Mouse (Mus musculus) frontal cortex, postnatal 14 days (tissue): ENCODE measurements around the gene Lrmda.

Source experiments
- DNase-seq, 2 experiments: peaks; one replicate each; pipeline ENCODE4 v3.0.0; 2022; ENCODE audit warnings: low spot score in 2 of 2

Lrmda gene

DNA sequence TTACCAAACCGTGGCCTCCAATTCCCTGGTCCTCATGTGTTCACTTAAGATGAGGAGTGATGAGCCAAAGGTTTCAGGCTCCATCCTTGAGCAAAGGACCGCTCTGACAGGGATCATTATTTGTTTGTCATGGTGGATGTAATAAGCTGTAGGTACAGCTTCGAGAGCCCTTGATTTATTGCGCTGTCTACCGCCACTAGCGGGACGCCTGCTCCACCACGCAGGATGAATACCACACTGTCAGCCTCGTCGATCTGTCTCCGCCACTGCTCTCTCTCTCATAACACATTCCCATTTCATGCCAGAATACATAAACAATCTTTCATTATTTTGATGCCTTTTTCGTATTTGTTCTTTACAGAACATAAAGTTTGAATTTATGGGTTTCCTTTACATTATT, 235.9 kb downstream of the Lrmda start:
- no peak for DNase-seq

DNA sequence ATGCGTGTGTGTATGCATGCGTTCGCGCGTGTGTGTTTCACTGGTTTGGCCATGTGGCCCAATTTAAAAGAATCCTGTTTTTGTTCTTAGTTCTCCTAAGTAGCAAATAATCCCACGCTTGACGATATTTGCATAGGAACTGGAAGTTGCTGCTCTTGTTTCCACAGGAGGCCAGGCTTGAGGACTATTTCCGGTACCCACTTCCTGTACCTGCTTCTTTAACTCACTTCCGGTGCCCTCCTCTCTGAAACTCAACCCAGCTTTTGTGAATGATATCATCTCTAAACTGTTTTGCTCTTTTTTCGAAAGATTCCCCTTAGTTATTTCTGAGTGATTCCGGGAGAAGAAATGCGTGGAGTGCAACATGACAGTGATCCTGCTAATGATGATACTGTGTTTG, 236.8 kb downstream of the Lrmda start:
- no peak for DNase-seq

DNA sequence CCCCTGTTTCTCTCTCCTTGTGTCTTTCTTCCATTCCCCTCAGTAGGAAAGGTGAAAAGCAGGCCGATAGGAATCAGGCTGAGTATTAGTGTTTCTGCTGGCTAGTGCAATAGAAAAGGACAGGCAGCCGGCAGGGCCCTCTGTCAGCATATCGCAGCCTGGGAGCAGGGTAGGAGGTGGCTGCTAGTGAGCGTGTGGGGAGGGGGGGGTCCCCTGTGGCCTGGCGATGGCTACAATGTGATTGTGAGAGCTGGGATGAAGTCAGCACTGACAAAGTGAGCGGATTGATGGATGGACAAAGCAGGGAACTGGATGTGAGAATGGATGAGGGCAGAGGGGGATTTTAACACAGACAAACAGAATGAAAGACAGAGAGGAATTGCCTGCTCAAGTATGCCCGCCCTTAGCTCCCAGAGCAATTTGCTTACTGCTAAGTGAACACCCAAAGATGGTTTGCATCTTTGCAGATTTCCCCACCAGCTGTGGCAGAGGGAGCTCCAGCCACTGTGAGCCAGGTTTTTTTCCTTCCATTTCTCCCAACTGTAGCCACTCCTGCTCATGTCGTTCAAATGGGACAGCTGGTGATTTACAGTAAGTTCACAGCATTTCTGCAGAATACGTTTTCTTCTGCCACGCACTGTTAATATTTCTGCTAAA, 240.0 kb downstream of the Lrmda start:
- DNase-seq: no peak

DNA sequence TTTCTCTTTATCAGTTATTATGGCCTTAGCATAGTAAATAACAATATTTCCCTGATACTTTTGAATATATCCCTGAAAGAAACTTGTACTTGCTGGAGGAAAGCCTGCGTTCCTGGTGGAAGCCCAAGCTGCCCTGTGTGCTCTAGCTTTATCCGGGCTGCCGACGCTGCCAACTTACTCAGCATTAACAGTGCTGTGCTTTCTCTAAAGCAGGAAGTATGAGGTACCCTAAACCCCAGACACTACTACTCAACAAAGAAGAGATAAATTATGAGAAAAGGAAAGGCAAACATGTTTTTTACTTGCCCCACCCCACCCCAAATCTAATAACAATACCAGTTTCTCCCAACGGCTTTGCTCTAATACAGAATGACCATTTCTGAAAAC, 240.5 kb downstream of the Lrmda start:
- no peak for DNase-seq

DNA sequence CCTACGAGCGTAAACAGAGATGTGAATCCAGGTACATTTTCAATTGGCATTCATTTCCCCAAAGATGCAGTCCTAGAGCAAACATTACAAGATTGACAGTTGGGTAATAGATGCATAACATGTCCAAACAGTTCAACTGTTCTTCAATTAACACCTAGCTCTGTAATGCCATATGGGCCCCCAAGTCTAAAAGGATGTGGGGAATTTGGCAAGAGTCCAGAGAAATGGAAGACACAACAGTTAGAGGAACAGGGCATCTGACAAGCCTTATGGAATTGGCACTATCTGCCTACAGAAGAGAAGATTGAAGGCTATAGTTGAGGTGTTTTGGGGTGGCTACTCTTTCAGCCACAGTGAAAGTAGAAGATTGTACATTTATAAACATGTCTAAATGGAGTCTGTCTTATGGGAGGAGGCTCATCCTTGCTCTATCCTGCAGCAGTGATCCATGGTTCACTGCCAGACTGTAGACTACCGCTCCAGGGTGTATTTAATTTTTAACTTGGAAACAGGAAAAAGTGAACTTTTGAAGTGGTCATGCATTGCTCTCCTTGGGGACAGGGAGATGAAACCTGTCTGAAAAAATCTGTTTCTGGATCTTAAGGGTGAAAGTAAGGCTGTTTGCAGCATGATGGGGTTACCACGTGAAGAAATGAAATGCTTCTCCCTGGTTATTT, 245.9 kb downstream of the Lrmda start:
- DNase-seq: no peak

DNA sequence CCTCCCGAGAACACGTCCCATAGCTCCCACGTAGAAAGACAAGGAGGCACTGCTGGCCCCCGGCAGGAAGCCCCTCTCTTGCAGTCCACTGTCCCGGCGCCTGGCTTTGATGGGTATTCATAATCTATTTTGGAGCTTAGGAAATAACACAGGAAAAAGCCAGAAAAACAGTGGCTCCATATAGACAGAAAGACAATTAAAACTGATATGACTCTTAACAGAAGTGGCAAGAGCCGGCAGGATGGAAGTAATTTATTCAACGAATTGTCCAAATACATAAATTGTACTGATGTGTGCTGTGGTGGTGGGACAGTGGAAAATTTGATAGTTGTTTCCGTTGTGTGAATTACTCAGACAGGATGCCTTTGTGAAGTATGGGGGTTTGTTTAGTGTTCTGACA, 250.3 kb downstream of the Lrmda start:
- DNase-seq: no peak

DNA sequence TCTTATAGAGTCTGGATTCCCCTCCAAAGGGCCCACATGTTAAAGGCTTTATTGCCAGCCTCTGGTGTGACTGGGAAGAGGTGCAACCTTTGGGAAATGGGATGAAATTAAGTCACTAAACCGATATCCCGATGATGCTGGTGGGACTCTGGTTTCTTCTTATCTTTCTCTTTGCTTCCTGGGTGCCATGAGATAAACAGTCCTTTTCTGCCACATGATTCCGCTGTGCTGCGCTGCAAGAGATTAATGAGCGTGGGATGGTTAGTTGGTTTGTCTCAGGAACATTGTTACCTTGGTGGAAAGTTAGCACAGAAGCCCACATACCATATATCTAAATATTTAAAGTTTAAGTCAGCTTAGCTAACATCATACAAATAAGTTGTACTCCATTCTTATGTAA, 258.5 kb downstream of the Lrmda start:
- no peak for DNase-seq

DNA sequence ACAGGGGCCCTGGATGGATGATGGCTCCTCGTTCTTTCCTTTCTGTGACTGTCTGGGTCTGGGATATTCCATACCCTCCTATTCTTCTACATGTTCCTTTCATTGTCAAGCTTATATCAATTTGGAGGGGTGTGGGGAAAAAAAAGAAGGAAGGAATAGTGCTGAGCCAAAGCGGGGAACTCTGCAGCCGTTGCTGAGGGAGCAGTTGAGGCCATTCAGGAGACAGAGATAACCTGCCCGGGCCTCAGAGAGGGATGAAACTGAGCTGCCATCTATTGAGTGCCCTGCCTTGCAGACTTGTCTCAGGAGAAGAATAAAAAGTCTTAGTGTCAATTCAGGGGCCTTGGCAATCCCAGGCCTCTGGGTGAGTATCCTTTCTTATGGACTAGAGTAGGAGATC, 260.1 kb downstream of the Lrmda start:
- DNase-seq: no peak

DNA sequence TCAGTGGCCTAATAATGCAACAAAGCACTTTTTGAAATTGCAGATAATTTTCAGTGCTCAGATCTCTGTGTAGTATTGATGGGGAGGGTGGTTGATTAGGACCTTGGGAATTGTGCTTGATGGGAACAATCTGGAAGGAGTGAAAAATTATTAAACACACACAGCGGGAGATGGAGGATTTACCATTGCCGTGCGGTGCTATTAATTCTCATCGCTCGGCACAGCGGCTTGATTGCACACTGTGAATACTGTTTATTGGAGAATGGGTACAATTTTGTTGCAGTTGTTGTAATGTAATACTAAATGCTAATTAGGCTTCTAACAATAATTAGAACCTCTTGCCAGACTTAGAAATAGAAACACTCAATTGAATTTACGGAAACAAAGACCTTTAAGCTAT, 262.1 kb downstream of the Lrmda start:
- DNase-seq: no peak

DNA sequence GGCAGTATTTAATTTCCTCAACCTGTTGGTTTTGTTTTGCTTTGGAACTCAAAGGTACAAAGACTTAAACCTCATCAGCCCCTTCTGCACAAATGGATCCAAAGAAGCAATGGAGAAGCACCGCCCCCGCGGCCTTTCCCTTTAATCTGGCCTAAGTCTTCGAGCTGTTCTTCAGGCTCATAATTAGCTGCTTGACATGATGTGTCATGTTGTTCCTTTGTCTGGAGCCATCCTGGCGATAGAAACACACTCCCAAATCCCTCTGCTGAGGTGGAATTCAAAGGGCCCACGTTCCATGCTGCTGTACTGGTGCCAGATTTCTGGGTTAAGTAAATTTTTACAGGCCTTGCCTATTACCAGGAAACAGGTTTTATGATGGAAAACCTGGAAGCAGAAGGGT, 263.3 kb downstream of the Lrmda start:
- no peak for DNase-seq

DNA sequence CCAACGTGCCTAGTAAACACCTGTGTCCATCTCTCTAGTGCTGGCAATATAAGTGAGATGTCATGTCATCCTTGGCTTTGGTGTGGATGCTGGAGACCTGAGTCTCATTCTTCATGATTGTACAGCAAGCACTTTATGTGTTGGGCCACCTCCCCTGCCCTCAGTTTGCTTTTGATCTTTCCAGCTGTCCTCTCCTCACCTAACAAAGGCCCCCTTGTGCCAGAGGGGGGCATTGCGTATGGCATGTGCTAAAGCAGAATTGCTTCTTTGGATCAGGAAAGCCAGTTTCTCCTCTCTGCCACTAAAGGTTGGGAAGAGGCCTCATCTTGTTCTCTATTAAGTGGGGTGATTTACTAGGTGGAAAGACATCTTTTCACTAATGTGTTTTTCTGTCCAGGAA, 264.2 kb downstream of the Lrmda start:
- no peak for DNase-seq

DNA sequence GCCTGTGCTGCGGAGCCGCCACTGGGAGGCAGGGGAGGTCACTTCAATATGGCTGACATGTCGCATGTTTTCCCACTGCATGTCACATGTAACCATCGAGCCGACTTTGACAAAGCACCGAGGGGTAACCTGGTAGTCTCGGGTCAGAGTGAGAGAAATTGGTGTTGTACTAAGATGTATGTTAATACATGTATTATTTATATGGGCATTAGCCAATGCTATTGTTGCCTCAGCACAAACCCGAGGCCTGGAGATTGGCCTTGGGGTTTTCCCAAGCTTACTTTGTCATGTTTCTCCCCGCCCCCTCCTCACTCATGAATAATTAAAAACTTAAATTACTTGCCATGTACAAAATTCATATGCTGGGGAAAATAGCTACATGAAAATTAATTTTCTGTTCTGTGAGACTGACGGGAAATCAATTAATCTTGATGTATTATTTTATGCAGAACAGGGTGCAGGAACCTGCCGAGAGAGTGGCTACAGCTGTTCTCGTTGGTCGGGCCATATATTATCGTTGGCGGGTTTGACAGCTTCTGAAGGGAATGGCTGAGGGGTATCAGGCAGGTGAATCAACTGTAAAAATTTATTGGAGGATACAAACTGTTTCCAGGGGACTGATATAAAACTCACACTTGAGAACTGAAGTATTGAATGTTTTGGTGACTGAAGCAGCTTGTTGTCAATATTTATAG, 265.5 kb downstream of the Lrmda start:
- no peak for DNase-seq

DNA sequence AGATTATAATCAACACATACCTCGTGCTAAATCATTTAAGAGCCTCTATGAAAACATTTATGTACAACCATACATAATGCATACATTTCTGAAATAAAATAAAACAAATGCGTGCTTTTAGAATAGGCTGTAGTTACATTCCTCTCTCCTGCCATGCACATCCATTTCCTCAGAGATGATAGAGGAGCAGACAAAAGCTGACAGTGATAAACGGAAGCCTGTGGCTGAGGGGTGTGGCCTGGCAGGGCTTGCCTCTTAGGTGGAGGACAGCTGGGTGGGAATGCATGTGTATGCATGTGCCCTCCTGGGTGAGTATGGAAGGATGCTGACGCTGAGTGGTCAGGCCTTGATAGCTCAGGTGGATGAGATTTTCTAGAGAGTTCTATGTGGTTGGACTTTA, 266.3 kb downstream of the Lrmda start:
- no peak for DNase-seq

DNA sequence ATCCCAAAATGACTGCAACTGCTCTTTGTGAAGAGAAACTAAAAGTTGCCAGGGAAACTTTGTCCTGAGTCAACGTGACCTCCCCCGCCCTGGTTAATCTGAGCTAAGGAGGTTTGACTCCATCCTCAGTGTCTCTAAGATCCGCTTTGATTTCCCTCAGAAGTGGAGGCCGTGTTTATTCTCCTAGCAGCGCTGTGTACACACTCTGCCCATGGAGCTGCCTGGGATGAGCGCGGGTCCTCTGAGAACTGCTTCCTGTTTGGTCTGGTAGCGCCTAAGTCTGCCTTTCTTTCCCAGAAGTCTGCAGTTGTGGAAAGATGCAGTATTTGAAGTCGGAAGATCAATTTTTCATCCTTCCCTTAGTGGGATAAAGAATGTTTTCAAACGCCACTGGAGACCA, 268.7 kb downstream of the Lrmda start:
- DNase-seq: no peak

DNA sequence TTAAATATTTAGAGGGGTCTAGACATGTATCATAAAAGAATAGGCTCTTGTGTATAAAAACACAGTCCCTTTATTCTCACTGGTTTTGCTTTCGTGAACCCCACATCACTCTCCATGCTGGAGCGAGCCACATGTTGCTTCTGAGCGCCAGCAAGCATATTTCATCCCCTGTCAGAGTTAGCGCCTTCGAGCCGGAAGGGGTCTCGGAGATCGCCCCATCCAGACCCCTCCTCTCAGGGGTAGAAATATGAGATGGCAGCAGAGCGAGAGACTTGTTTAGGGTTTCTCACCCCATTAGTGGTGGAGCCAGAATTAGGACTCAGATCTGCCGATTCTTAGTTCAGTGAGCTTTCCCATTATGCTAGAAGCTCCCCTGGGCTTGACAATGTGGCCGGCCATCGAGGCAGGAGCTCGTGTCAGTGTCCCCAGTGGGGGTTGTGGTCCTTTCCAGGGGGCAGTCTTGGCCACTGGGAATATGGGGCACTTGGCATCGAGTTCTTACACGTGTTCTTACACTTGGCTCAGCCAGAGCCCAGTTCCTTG, 269.9 kb downstream of the Lrmda start:
- DNase-seq: no peak

DNA sequence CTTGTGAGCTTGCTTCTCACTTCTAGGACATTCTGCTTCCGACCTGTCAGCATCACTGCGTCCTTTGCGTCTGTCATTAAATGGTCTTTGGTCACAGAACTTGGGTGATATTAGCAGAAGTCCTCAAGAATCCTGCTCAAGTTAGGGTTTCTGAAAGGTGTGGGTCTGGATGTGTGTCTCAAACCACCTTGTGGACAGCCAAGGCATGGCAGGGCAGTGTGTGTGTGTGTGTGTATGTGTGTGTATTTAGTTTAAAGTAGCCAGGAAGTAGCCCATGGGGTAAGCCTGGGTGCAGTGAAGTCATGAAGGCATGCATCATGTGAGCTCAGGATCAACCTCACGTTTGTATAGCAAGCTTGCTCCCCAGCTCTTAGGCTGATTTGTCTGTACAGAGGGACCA, 274.9 kb downstream of the Lrmda start:
- no peak for DNase-seq

DNA sequence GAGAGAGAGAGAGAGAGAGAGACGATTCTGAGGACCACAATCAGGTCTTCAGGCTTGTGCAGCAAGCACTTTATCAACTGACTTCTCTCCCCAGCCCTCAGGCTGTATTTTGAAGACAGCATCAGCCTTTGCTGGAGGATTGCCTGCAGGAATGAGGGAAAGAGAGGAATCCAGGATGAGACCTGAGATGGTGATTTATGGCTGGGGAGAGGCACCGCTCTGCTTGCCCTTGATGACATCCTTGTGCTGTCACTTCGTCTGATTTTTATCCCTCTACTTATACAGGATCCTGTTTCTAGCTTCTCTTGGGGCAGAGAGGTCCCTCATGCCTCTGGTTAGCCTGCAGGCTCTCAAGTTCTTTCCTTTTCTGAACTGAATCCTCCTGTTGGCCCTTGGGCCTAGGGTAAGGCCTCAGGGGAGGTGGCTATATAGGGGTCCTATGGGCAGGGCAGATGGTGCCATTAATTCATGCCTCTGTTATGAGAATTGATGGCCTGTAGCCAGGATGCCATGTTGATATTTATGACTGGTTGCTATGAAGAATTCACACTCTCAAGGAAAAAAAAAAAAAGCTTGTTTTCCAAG, 277.2 kb downstream of the Lrmda start:
- DNase-seq: no peak

DNA sequence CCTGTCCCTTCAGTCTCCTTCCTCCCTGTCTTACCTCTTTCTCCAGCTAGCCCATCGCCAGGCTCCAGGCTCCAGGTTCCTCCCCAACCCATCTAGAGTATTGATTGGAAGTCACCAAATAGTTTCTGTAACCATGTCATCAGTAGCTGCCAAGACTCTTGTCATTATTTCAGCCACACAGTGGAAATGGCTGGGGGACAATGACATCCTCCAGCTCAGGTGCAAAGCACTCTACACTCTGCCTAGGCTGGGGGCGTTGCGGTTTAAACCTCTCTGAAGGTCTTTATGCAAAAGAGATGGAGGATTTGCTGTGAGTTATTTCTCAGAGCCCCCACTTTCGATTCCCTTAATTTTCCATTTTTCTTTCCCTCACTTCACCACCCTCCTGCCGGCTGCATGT, 287.2 kb downstream of the Lrmda start:
- DNase-seq: no peak

DNA sequence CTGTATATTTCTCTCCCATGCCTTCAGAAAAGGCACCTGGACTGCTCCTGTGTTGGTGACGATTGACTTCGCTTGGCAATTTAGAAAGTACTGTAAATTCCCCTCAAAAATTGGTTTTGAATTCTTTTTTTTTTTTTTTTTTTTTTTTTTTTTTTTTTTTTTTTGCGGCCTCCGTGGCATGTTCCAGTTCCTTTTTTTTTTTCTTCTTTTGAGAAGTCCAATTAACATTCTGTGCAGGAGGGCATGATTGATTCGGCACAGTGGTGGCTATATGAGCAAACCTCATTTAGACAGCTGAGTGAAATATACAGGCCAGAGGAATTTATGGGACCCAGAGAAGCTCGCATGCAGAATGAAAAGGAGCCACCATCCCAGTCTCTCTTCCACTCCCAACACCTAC, 288.5 kb downstream of the Lrmda start:
- DNase-seq: no peak

DNA sequence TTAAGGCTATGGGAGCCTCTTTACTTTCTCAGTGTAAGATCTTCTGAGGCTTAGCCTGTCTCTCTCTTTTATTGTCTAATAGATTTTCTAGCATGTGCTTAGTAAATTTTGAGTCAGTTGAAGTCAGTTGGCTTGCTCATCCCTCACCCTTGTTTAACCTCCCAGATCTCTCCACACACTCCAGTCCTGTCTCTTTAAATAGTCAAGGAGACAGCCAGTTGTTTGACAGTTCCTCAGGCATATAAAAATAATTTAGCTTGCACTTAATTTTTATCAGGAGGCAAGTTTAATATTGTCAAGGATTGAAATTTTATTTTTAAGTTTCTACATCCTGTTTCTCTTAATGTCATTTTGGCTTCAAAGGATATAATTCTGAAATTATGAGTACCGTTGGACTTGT, 303.5 kb downstream of the Lrmda start:
- DNase-seq: no peak

DNA sequence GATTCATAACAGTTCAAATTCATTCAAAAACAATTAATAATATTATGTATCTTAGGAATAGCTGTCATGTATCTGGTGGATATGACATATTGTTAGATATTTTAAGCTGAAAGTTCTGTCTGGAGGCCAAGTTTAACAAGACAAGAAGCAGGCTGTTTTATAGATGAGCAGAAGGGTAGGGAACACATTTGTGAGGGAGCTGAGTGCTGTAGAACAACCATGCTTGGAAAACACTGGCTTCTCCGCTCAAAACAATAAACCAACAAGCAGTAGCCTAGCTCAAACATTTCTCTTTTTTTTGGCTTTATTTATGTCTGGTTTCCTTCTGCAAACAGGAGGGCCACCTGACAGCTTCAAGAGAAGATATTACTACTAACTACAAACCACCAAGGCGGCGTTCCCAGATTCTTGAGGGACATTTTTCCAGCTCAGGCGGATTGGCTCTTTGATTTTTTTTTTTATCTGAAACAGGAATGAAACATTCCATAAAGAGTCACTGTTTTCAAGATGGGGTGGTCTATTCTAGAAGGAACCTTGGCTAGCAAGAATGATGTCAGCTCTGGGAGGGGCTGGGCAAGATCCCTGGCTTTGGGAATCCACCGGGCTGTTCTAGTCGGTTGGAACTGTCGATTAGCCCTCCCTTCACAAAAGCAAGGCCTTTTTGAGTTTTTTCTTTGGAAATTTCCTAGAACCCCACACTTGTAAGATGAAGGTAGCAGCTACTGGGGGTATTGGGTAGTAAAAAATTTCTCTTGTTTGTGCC, 304.2 kb downstream of the Lrmda start:
- no peak for DNase-seq
